Mouse (Mus musculus) fat pad, adult 2 months (tissue): Measurements from ENCODE around the gene Irx1.

Experiments used
- DNase-seq: peaks from one replicate; pipeline ENCODE4 v3.0.0-alpha.2; 2011; ENCODE audit warnings: low read depth, low spot score; ENCODE audit errors: extremely low read depth

The Irx1 gene

DNA sequence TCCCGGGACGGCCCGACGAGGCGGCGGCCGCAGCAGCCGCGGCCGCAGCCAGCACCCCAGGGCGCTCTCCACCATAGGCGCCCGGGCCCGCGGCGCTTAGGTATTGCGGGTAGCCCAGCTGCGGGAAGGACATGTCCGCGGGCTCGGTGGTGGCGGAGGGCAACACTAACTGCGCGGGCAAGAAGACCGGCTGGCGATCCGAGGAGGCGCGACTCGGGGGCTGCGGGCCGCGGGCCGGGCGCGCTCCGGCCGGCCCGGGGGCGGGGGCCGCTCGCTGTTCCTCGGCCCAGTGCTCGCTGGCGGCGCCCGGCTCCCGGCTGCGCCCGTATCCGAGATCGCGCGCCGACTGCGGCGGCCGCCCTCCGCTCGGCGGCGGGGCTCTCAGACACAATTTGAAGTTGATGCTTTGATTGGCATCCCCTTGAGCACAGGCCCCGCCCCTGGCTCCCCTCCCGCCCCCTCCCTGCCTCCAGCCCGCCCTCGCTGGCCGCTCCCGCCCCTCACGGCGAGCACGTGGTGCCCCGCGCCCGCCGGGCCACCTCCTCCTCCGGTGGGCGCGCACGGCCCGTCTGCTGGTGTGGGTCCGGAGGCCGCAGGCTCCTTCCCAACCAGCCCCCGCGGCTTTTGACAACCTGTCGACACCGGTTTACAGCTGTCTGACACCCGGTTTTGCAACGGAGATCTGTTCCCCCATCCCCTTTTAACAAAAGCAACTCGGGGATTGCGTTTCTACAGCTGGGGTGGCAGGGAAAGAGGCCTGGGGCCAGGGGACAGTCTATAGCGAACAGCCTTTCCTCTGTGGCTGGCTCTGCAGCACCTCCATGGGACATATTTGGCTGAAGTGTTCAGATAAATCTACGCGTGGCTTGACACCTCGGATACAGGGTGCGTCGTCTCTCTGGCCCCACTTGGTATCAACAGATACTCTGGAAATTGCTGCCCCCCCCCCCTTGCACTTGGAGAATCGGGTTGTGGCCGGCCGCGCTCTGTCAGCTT is at the start of gene Irx1:
Irx1 (minus strand) TSS at position 368 of the 996 bp plus-strand sequence.
- DNase-seq, result no peak

- no peak for DNase-seq
Measured at GRCm38 (mm10) chr13:71979932-71980655, 16.6 kb upstream of the Irx1 start.

DNA sequence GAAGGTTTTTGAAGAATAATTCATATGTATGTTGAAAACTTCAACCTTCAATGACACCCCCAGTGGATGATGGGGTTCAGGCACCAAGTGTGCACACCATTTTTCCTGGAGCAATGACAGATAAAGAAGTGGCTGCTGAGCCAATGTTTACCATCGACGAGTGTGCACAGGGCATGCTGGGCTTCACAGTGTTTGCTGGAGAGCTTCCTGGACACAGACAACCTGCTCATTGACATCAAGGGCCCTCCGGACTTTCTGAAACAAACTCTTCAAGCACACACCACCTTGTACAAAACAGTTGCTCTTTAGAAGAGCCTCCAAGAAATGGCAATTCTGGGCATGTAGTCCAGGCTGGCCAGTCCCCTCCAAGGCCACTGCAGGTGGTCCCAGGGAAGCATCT is 12.2 kb upstream of the Irx1 start:
- no peak for DNase-seq

- no peak for DNase-seq
Measured at GRCm38 (mm10) chr13:71968286-71968685, 4.8 kb upstream of the Irx1 start.

GRCm38 (mm10) chr13:71967341-71968250 is 4.1 kb upstream of the Irx1 start:
- DNase-seq, result no peak

DNA sequence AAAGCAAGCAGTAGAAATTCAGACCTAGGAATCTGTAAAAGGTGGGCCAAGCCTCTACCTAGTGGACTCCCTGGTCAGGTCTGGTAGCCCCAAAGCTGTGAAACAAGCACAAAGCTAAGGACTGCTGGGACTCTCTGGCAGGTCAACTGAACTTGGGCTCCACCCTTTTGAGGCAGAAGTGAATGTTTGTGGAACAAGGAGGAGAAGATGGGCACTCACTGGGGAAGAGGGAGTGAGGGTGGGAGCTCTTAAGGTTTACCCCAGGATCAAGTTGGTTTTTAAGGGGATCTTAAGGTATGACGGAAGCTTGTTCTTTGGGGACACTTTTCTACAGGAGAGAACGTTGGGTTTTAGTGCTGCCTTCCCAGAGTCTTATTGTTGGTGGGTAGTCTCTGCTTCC is 3.1 kb upstream of the Irx1 start:
- DNase-seq, result no peak

GRCm38 (mm10) chr13:71964366-71964765 is 843 bp upstream of the Irx1 start:
- DNase-seq, result no peak

DNA sequence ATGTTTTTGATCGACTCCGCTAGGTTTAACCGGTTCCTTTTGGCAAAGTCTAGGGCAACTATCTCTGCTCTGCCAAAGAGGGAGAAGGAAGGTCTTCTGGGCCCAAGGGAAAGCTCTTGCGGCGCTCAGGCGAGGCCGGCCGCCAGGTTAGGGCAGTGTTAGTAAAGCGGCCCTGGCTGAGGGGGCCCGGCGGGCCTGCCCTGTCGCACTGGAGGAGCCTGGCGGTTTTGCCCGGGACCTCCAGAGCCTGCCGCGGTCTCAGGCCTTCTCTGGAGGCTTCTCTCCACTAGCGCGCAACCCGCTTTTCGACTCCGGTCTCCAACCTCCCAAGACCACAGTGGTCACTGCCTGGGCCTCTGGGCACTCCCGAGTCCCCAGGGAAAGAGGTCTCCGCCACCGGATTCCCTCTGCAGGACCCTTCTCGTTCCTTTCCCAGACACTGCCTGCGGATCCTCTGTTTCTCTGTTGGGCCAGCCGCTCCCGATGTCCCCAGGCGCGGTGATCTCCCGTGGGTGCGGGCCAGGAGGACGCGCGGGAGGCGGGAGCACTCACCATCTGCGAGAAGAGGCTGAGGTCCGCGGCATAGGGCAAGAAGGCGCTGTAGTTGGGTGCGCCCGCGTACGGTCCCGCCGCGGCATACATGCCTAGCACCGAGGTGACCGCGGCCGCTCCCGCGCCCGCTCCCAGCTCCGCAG is 715 bp downstream of the Irx1 start:
- no peak for DNase-seq

DNA sequence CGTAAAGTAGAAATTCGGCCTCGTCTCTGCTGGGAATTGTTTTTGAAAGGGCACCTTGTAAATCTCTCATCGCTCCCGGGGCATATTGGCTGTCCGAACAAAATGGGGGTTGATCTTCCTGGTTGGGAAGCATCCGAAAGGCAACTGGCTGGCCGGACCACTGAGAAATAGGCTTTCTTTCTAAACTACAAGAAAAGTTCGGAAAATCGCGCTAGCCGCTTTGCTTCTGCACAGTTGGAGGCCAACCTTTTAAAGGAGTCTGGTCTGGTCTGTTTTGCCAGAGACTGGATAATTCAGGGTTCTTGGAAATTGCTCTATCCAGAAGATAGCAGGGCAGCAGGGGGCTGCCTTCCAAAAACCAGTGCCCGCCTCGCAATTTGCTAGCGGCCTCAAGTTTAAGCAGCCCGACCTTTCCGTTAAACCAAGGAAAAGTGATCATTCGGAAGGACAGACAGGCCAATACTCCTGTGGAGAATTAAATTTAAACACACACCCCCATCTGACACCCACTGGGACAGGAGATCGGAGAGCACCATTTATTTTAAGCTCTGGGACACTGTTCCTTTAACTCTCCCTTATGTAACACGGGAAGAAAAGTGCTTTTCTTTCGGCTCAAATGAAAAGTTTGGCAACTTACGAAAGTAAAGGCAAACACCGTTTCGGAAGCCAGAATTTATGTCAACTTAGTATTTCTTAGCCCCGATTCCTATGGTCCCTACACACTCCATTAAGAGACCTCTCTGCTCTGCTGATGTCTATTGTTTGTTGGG is 1.4 kb downstream of the Irx1 start:
- no peak for DNase-seq

DNA sequence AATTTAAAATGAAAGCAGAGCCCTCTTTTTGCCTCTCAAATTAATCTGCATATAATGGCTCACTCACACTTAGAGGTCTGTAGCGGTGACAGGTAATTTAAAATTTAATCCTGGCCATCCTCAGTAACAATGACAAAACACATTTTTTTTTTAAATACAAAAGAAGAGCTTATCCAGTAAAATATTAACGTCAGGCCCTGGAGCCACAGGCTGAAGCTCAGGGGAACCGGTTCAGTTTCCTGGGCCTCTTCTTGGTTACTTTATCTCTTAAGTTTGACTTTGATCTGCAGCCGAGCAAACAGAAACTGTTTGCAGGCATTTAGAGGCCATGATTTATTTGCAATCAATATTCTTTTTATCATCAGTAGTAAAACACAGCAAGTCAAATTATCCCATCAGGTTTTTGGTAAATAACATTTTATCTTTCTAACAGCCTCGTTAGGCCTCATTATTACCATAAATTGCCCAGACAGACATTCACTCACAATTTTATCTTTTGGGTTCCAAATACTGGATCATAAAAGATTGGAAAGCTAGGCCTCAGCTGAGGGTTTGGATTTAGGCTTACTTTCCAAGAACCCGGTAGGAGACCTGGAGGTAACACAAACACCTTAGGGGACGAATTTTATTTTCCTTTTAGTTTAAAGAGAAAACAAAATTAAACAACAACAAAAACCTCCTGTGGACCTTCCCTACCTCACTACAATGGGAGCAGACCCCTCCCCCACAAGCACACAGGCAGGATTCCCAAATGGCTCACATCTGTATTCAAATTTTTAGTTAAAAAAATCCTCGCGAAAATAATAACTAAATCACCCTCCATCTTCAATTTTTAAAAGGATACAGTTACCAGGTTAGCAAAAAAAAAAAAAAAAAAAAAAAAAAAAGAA is 2.4 kb downstream of the Irx1 start:
- DNase-seq, result no peak

GRCm38 (mm10) chr13:71960277-71960672 is 3.2 kb downstream of the Irx1 start:
- no peak for DNase-seq

- no peak for DNase-seq
Measured at GRCm38 (mm10) chr13:71959361-71960276, 3.9 kb downstream of the Irx1 start.

DNA sequence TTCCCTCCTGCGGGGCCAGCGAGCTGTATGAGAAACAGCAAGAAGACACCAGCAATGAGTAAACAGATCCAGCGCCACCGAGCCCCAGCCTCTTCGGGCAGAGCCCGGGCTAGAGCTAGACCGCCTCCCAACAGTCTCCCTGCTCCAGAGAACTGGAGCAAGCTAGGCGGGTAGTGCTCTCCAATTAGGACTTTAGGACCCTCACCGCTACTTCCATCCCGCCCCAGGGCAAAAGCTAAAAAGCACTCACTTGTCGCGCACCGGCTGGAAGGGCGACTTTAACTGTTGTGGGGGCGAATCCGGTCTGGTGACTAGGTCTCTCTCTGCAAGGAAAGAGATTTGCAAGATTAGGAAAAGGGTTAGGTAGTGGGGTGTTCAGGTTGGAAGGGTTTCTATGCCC is 4.9 kb downstream of the Irx1 start:
- no peak for DNase-seq

DNA sequence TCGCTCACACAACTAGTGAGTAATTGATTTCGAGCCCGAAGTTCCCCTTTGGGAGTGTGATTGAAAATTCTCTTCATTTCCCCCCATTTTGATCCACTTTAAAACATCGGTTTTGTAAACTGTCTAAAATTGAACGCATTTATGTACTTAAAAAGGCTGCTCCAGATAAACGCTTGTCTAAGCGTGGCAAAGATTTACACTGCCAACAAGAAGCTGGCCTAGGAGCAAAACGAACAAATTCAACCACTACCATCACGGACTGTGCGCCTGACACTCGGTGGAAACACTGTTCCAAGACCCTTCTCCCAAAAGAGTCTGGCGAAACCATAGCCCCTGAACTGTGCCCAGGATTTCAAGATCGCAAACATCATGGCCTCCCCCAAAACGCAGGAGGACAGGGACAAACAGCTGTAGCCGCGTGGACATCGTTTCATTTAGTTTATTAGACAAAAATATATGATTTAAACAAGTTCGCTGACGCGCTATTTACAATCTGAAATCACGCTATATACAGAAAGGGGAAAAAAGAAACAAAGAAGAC is 5.6 kb downstream of the Irx1 start:
- DNase-seq, result no peak

DNA sequence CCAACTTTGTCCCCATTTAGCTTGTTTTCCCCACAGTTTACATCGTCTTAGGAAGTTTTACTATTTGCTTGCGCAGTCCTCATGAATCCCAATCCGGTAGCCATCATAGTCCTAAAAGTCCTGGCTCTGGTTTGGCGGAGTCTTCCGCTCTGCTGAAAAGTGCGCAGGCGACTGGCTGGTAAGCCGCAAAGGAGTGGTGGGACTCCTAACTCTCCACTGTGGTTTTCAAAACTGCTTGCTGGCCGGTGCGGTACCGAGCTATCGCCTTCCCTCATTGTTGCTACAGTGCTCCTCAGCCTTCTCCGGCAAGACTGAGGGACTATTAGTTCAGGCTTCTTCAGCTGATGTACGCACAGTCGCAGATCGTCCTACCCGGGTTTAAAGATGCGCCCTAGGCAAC is 6.4 kb downstream of the Irx1 start:
- DNase-seq, result no peak

DNA sequence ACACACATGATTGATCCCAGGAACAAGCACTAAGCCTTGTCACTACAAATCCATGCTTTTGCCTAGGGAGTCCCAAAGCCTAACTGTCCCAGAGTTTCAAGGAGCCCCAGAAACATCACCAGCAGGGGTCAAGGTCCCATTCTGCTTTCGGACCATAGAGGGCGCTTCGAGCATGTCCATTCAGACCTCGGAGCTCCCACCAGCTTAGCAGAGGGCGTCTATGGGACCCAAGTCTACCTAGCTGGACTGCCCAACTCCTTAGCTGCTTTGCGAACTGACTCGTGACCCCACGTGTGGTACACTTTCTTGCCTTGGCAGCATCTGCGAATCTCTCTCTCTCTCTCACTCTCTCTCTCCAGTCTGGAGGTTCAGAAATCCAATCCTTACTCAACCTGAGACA is 7.0 kb downstream of the Irx1 start:
- DNase-seq, result no peak

- no peak for DNase-seq
Measured at GRCm38 (mm10) chr13:71951966-71952365, 11.6 kb downstream of the Irx1 start.
